Mouse (Mus musculus): ENCODE data around the gene Iqca.

- TF ChIP-seq CTCF (conservative IDR thresholded peaks at IDR 0.05; ENCODE audit: low read length) (no peak), NANOG (IDR thresholded peaks at IDR 0.05; ENCODE audit: borderline replicate concordance, low read length) (no peak), POU5F1 (IDR thresholded peaks at IDR 0.05; ENCODE audit: borderline replicate concordance, low read length) (no peak)
Observed at GRCm38 (mm10) chr1:90201246-90201645, 48.0 kb upstream of the Iqca start.
